Mouse (Mus musculus) left cerebral cortex, adult 8-10 months (tissue): ENCODE results near the gene Golph3l. TPM values are rescaled to one million over a fixed set of nuclear protein-coding genes. Genes with fewer than 3 reads are reported as not detected.
"Not testable (repeated sequence)": the region's sequence is repeated elsewhere in the genome, so short reads cannot be mapped to it uniquely, and the experiment has no call there.

Source experiments
- DNase-seq, 2 experiments: peaks; one replicate each; pipeline ENCODE4 v3.0.0; 2022; ENCODE audit warnings: low spot score in 2 of 2
- total RNA-seq, 4 experiments: library from RNA; stranded (reverse); gene quantifications; 2 replicates each; pipeline ENCODE4 v1.2.4; 2022

Gene Golph3l
- total RNA-seq = 10 to 100 TPM; 18.5 to 24.5 (median 21.0) TPM

DNA sequence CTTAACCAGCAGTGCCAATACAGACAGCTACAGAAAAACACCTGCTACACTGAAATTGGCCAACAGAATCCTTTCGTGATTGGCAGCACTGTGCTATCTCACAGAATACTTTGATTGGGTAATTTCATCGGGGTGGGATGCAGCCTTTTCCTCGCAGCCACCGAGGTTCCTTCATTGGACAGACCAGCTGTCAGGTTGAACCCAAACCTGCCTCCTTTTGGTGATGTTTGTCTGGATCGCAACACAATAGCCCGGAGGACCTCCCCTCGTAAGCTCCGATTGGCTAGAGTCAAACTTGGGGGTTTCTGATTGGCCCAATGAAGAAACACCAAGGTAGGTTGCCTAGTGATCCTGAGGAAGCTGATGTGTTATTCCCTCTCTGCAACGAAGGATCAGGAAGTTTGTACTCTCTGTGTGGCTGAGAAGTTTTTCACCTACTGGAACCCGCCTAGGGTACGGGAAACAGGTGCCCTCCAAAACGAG lies at the start of gene Golph3l:
TSS of gene Golph3l (plus strand) at position 331 of the 483 bp plus-strand sequence.
- peak; percentile 95 to 98 for DNase-seq

DNA sequence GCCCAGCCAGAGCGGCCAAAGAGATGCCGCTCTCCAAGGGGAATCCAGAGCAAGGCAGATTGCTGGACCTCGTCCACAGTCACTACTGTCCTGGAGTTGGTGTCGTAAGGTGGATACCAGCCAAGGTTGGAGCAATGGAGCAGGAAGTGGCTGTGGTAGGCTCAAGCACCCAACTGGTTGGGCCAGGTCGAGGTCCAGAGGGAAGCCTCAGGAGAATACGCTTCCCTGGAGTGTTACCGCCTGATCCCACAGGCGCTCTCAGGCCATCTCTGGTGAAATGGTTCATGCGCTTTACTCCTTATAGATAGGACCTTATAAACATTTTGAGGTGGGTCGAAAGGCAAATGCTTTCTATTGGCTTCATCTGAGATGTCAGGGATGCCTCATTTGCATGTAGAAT lies 49.8 kb upstream of the Golph3l start:
- no peak for DNase-seq

DNA sequence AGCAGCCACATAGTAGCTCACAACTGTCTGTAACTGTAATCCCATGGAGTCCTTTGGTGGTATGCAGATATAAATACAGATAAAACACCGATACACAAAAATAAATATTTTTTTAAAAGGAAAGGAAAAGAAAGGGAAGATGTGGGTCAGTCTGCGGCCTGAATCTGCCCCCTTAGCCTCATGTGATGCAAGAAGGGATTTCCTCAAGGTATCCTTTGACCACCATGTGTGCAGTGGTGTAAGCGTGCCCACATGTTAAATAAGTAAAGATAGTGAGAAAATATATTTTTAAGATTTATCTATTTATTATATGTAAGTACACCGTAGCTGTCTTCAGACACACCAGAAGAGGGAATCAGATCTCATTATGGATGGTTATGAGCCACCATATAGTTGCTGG lies 48.9 kb upstream of the Golph3l start:
- DNase-seq = no peak

DNA sequence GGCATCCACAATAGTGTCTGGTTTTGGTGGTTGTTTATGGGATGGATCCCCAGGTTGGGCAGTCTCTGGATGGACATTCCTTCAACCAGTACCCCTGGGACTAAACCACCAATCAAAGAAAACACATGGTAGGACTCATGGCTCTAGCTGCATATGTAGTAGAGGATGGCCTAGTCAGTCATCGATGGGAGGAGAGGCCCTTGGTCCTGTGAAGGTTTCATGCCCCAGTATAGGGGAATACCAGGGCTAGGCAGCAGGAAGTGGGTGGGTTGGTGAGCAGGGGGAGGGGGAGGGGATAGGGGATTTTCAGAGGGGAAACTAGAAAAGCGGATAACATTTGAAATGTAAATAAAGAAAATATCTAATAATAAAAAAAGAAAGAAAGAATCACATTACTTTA lies 47.5 kb upstream of the Golph3l start:
- not testable (repeated sequence) for DNase-seq

DNA sequence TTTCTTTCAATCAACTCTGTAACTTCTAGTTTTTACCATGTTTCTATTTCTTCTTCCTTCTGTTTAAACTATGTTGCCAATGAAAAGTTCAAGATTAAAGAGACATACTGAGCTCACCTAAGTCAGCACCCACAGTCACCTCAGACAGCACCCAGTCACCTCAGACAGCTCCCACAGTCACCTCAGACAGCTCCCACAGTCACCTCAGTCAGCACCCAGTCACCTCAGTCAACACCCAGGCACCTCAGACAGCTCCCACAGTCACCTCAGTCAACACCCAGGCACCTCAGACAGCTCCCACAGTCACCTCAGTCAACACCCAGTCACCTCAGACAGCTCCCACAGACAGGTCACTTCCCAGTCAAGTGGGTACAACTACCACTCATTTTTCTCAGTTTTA lies 46.6 kb upstream of the Golph3l start:
- no peak for DNase-seq

DNA sequence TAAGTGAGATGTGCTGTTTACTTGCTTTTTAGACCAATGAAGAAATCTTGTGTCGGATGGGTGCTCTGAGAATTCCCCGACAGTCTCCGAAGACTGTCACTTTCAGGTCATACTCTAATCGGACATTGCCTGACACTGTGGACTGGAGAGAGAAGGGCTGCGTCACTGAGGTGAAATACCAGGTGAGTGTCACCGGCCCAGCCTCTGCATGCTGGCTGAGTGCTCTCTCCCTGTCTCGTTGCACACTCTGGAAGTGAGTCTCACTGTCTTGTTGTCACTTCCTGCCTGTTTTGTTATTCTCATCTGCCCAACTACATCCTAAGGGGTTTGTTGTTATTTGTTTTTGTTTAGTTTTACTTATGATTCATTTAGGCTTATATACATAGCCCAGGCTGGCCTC lies 45.8 kb upstream of the Golph3l start:
- no peak for DNase-seq

DNA sequence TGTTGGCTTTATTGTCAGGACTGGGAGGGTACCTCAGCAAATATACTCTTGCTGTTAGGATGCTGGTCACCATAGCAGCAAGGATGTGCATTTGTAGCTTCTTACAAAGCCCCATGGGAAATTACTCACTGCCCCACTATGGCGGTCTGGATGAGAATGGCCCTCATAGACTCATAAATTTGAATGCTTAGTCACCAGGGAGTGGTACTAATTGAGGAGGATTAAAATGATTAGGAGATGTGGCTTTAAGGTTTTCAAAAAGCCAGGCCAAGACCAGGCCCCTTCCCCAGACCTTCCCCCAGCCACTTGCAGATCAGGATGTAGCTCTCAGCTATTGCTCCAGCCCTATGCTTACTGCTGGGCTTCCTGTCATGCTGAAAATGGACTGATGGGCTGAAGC lies 38.6 kb upstream of the Golph3l start:
- DNase-seq = no peak

DNA sequence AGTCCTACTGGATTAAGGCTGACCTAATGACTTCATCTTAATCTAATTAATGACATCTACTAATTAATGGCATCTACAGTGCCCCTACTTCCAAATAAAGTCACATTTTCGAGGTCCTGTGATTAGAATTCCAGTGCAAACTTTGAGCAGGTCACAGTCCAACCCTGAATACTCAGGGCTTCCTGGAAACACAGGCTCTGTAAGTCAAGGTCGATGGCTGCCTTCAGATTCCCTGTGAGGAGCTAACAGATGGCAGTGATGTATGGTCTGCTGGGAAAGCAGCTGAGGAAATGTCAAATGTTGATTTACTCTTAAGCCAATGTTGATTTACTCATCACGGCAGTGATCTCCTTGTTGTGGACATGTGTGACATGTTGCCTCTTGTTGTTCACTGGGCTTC lies 34.7 kb upstream of the Golph3l start:
- no peak for DNase-seq

DNA sequence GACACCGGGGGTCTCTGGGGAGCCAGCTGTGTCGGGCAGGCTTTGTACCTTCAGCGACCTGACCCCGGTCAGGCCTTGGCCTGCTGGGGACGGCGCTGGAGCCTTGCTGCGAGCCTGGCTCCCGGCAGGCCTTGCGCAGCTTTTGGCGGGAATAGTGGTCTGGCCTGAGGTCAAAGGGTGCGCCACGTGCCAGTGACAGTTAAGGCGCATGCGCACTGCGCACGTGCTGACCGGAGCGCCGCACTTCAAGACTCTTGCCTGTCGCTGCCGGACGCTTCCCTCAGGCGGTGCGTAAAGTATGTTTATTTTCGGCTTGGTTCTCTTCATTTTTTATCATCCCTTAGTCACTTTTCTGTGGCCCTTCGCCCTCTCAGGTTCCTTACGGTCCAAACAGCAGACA lies 29.3 kb upstream of the Golph3l start, which contains the start of gene Hormad1:
TSS of gene Hormad1 (plus strand) at position 241 of the 400 bp plus-strand sequence.
- no peak for DNase-seq

DNA sequence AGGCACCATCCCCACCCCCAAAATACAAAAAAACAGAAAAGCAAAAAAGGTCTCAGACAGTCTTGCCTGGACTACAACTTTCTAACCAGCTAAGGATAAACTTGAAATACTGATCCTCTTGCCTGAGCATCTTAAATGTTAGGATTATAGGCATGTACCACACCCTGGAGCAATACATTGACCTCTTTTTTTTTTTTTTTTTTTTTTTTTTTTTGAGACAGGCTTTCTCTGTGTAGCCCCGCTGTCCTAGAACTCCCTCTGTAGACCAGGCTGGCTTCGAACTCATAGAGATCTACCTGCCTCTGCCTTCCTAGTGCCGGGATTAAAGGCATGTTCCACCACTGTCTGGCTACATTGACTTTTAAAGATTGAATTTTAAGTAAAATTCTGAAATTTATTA lies 28.0 kb upstream of the Golph3l start:
- no peak for DNase-seq

DNA sequence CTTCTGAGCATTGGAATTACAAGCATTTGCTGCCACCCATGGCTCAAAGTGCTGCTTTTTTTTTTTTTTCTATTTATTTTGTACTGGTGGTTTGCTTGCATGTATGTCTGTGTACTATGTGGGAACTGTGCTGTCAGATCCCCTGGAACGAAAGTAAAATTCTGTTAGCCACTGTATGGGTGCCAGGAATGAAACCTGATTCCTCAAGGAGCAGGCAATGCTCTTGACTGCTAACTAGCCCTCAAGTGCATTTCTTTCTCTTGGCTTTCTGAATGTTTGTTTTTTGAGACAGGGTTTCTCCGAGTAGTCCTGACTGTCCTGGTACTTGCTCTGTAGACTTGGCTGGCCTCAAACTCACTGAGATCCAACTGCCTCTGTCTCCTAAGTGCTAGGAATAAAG lies 26.9 kb upstream of the Golph3l start:
- DNase-seq = no peak

DNA sequence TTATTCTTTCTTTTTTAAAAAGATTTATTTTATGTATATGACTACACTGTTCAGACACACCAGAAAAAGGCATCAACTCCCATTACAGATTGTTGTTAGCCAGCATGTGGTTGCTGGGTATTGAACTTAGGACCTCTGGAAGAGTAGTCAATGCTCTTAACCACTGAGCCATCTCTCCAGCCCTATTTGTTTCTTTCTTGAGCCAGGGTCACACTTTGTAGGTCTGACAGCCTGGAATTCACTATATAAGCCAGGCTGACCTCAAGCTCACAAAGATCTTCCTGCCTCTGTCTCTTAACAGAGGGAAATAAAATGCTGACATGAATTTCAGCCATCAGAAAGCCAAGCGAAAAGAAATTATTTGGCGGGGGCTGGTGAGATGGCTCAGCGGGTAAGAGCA lies 19.1 kb upstream of the Golph3l start:
- no peak for DNase-seq

DNA sequence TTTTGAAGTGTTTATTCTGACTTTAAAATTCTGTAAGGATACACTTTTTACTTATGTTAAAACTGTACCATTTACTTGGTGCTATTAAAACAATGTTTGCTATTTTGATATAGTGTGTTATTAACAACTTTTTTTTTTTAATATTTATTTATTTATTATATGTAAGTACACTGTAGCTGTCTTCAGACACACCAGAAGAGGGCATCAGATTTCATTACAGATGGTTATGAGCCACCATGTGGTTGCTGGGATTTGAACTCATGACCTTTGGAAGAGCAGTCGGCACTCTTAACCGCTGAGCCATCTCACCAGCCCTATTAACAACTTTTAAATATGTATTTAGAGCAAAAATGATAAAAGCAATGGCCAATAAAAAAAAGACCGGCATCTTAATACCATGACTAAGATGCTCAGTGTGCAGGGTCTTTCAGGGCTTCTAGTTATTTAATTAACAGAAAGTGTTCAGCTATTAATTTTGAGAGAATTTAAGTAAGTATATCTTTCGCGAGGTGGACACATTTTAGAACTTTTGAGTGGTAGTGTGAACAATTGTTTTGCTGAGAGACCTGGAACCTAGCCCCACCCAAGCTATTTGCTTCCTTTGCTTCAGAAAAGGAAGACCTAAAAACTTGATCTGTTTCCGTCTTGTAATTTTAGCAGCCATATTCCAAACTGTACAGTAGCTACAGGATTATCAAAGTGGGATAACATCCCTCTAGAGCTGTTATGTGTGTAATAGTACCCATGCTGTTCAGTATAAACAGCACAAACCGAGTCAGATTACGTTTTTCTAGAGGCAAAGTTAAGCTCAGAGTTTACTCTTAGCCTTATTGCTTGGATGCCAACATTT lies 755 bp upstream of the Golph3l start:
- no peak for DNase-seq

DNA sequence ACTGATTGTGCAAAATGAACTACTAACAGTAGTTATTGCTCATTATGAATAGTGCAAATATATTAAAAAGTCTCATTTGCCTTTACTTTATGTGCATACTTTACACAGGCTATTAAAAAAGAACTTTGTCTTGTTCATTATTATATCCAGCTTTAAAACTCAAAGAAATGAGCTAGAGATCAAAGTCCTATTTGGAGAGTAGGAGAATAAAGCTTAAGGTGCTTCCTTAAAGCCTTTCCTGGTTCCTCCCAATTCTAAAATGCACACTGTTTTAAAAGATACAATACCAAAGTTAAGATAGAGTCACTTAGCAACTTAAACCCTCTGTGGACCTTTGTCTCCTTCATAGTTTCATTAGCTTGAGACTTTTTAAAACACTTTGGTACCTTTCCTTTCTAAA lies 10.0 kb downstream of the Golph3l start:
- no peak for DNase-seq

DNA sequence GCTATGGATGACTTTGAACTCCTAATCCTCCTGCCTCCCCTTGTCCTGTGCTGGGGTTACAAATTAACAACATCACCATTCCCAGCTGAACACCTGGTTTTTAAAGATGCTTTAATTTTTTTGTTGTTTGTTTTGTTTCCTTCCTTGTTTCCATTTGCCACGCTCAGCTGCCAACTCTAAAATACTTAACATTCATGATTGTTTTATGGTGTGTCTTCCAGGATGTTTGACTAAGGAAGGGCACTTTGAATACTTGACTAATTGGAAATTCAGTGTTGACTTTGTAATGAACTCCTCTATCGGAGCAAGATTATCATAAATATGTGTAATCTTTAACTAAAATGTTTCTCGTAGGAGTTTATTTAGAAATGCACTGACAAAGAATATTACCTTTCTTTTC lies 12.6 kb downstream of the Golph3l start:
- no peak for DNase-seq

DNA sequence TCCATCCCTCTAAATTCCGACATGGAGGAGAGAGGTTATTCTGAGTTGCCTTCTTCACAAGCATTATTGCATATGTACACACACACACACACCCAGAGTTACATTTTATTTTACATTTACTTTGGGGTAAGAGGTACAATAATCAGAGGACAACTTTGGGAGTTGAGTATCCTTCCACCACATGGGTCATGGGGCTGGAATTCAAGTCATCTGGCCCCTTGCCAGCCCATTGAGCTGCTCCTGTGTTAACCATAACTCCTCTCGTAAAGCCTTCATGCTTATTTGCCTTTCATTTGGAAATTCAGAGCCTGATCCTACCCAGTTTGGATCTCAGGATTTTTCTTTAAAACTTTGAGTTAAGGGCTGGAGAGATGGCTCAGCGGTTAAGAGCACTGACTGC lies 17.4 kb downstream of the Golph3l start:
- DNase-seq = no peak

DNA sequence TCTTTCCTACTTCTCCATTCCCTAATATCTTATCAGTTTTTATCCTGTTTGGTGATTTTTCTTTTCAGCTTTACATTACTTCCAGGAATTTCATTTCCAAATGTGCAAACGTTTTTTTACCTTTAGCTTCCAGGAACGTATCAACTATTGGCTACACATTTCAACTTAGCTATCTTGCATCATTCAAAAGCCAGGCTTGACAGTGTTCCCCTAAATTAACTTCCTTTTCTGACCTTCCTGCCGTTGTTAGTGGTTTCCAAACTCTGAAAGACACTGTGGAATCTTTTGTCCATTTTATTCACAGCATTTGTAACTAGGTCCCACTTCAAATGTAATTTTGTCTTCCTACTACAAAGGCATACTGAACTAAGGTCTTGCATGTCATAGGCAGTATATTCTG lies 20.5 kb downstream of the Golph3l start:
- DNase-seq = no peak

DNA sequence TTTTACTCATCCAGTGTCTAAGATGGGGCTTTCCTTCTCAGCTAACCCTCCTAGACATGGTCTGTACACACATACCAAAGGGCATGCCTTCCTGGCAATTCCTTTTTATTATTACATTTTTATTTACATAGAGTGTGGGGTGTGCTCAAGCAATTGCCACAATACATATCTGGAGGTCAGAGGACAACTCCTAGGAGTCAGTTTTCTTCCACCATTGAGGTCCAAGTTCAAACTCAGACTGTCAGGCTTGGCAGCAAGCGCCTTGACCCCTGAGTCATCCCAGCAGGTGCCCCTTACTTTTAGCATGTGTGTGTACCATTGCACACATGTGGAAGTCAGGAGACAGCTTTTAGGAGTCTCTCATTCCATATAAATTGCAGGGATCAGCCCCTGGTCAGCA lies 25.3 kb downstream of the Golph3l start:
- DNase-seq = no peak

DNA sequence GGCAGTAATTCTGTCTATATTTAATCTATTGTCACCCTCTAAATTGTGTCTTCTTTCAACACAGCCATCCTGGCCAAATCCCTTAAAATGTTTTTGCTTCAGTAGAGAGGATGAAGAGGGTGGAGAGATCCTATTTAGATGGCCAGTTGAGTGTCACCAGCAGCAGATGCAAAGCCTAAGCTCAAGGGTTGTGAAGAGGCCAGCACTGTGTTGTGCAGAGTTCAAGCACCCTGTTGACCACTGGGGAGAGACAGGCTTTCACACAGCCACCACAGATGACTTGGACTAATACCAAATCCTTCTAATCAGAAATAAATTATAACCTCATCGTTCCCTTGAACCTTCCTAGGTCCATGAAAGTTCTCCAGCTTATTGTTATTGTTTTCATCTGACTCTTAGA lies 29.8 kb downstream of the Golph3l start:
- no peak for DNase-seq

DNA sequence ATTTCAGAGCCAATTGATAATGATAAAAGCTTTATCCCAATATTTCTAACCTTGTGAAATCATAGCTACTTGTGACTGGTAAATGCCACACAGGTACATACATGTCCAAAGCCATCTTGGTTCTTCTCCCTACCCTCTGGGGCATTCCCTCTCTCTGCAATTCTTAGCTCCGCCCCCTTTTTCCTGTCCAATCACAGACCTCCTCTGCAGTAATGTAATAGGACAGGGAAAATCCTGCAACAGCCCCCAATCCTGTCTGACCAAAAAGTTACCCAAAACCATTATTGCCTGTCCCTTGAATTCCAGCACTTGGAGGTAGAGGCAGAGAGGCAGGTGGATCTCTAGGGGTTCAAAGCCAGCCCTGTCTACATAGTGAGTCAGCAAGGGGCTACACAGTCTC lies 32.5 kb downstream of the Golph3l start:
- DNase-seq = no peak

DNA sequence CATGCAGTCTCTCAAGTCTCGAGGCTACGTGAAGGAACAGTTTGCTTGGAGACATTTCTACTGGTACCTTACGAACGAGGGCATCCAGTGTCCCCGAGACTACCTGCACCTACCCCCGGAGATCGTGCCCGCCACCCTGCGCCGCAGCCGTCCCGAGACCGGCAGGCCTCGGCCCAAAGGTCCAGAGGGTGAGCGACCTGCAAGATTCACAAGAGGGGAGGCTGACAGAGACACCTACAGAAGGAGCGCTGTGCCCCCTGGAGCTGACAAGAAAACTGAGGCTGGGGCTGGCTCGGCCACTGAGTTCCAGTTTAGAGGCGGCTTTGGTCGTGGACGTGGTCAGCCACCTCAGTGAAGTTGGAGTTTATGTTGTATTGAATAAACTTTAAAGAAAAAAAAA lies 33.7 kb downstream of the Golph3l start:
- not testable (repeated sequence) for DNase-seq

DNA sequence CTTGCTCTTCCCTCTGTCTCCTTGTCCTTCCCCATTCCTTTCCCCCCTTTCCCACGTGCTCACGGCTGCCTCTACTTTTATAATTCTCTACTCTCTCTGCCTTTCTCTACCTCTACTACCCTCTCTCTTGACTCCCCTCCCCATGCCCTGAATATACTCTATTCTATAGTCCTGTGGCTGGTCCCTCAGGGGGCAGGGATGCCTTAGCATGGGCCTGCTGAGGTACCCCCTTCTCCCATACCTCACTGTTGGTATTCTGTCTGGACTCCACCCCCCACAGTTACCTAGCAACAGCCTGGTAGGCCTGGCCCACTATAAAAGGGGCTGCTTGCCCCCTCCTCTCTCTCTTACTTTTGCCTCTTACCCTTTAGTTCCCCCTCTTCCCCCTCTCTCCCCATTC lies 34.8 kb downstream of the Golph3l start:
- no peak for DNase-seq

DNA sequence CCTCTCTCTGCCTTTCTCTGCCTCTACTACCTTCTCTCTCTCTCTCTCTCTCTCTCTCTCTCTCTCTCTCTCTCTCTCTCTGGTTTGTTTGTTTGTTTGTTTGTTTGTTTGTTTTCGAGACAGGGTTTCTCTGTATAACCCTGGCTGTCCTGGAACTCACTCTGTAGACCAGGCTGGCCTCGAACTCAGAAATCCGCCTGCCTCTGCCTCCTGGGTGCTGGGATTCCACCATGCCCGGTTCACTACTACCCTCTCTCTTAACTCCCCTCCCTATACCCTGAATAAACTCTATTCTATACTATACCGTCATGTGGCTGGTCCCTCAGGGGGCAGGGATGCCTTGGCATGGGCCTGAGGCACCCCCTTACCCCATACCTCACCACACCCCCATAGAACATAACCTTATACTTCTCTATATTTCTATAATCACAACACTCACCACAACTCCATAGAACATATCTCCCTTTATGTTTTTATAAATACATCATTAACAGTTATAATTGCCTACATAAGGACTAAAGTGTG lies 35.3 kb downstream of the Golph3l start:
- not testable (repeated sequence) for DNase-seq
